Mouse (Mus musculus): ENCODE results near the gene Fut2. TPM values are rescaled to one million over a fixed set of nuclear protein-coding genes. Genes with fewer than 3 reads are reported as not detected.

The Fut2 gene
- 1 to 10 TPM in 1 of 2 experiments, under 1 TPM in 1; 0.28 to 2.0 TPM for total RNA-seq (2021)

DNA sequence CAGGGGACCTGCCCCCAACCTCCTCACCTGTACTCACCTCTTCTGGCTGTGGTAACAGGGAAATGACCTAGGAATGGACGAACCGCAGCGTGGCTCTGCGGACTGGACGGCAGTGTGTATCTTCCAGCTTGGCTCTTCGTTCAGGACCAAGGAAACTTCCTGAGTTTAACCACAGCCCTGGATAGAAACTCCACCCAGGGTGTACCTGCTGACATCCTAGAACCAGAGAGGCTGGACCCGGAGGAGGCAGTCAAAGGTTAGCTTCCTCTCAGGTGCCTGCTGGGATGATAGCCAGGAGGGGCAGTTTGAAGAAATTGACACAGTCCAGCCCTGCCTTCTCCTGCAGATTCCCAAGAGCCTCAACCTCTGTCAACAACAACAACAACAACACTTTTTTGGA is at the start of gene Fut2:
TSS of gene Fut2 (minus strand) at position 234 of the 400 bp plus-strand sequence.
- intact Hi-C loops (cut with DNase I): no loop called here

DNA sequence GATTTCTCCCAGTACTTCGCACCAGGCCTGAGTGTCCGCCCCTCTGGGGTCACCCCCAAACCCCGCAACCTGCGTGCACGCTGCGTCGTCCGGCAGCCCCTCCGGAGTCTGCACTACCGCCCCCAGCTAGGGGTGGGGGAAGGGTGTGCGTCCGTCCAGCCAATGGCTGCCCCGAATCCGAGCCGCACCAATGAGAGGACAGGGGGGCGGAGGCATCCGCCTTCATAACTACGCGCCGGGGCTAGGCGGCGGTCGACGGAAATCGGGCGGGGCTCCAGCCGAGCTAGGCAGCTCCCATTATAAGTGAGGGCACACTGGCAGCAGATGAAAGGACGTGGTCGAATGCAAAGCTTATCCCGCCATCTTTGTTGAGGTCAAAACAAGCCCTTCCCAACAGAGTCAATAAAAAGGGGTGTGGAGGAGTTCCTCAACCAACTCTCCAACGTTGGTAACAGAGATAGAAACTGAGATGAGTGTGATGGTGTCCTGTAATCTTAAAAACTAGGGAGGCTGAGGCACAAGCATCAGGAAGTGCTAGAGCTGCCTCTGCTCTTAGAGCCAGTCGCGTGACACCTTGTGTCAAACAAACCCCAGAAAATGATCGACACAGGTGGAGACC is 49.0 kb upstream of the Fut2 start, which contains the start of gene Rpl18:
TSS of gene Rpl18 (plus strand) at position 368 of the 619 bp plus-strand sequence.
- intact Hi-C loops (cut with DNase I): loop anchor here (5.0 kb wide), 1 partner anchor 207 kb away; the partner anchor contains the start of genes Ccdc114 and Emp3
- DNase-seq: peak; percentile 94 to 95

More for the DNA sequence above, at the start of gene Fut2:
- DNase-seq: no peak

DNA sequence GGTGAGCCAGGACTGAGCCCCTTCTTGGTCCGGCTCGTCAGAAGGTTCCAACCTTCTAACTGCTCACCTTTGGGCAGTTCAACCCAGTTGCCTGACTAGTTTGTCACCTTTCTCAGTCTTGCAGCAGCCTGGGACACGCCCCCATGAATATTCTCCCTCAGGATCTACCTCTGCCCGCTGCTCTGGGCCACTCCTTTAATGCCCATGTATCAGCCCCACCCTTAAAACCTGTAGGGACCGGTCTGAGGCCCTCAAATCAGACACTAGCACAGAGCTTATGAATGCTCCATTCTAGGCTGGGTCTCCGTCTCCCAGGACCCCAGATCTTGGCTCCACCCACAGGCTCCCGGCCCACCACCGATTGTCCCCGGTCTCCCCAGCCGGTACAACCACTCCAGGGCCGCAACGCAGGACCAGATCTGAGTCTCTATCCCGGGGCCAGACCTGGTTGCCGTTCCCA is 48.5 kb upstream of the Fut2 start:
- DNase-seq: no peak
- intact Hi-C loops (cut with DNase I): loop anchor here (5.0 kb wide), 1 partner anchor 208 kb away; the partner anchor contains the start of genes Ccdc114 and Emp3

DNA sequence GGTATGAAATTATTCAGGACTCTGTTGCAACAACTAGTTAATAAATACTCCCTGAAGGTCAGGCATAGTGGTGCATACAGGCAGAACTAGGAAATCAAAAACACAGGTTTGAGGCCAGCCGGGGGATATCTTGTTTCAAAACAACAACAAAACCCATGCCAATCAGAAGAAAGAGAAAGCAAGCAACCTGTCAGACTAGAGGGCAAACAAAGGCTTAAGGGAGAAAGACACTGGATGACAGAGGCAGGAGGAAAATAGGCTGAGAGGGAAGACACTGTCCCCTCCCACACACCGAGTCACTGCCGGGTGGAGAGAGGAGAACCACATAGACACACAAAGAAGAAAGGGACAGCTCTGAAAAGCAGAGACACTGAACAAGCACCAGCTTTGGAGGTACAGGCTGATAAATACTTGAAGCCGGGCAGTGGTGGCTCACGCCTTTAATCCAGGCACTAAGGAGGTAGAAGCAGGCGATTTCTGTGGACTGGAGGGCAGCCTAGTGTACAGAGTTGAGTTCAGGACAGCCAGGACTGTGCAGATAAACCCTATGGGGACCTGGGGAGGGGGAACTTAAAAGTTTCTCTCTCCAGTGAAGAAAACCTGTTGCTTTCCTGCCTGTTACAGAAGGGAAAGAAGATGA is 47.8 kb upstream of the Fut2 start:
- DNase-seq: no peak
- intact Hi-C loops (cut with DNase I): no loop called here

DNA sequence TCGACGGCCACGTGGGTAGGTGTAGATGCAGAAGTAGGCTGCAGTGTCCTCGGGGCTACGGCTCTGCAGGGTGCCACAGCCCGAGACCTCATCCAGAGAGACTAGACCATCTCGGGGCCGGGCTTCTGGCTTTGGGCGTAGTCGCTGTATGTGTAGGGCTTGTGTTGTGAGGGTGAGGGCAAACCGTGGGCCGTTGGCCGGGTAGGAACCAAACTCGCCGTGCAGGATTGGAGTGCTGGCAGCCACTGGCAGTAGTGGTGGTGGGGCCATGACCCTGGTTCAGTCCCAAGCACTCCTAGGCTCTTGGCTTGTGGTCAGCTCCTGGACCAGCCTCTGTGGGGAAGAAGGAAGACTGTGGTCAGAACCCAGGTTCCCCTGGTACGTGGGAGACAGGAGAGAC is 47.2 kb upstream of the Fut2 start:
- no peak for DNase-seq

DNA sequence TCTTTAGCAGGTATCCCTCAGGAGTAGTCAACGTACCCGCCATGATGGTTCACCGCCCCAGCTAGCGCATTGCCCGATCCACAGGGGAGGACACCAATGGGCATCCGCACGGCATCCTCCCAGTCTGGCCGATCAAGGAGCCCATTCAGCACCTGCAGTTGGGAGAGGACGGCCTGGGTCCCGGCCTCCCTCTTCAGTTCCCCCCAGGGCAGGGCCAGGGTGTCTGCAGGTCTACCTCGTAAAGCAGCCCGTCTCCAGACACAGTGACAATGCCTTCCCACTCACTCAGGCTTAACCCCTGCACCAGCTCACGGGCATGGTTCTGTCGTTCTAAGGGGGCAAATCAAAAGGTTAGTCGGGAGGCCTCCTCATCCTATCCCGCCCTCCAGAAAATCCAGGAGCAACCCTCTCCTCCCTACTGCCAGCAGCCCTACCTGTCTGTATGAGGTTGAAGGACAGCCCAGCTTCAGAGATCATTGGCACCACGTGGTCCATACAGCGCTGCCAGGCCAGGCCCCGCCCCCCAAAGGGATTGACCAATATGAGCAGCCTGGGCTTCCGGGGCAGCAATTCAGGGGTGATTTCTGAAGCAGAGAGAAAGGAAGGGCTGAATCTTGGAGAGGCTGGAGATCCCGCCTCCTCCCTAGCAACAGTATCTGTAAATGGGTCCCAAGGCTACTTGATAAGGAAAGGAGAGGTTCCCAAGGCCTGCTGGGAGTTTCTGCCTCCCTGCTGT is 46.0 kb upstream of the Fut2 start:
- DNase-seq: peak; percentile 40 to 52

More for the DNA sequence above, 47.2 kb upstream of the Fut2 start:
- intact Hi-C loops (cut with DNase I): no loop called here

DNA sequence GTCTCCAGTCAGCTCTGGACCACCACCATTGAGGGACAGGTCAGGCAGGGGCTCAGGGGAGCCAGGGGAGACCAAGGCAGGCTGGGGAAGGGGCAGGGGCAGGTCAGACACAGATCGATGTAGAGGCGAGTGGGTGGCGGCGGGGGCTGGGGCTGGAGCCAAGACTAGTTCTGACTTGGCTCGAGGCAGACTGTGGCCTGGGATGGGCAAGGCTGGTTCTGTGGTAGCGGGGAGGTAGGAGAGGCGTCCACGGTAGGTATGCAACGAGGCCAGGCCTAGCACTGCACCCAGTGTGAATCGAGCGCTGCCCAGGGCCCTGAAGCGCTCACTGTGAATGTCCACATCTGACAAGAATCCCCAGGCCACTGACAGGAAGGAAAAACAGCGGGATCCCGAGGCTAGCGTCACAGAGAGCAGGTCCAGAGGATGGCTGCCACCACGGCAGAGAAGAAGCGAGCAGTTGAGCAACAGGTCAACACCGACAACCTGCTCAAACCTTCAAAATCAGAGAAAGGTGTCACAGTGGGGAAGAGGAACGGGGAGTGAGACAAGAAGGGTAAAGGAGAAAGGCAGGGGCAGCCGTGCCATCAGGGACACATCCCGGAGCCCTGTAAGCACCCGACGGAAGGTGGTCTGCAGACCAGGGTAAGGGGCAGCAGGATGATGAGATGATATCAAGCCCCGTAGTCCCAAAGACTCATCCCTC is 45.3 kb upstream of the Fut2 start:
- no peak for DNase-seq
- intact Hi-C loops (cut with DNase I): no loop called here

More for the DNA sequence above, 46.0 kb upstream of the Fut2 start:
- intact Hi-C loops (cut with DNase I): no loop called here

DNA sequence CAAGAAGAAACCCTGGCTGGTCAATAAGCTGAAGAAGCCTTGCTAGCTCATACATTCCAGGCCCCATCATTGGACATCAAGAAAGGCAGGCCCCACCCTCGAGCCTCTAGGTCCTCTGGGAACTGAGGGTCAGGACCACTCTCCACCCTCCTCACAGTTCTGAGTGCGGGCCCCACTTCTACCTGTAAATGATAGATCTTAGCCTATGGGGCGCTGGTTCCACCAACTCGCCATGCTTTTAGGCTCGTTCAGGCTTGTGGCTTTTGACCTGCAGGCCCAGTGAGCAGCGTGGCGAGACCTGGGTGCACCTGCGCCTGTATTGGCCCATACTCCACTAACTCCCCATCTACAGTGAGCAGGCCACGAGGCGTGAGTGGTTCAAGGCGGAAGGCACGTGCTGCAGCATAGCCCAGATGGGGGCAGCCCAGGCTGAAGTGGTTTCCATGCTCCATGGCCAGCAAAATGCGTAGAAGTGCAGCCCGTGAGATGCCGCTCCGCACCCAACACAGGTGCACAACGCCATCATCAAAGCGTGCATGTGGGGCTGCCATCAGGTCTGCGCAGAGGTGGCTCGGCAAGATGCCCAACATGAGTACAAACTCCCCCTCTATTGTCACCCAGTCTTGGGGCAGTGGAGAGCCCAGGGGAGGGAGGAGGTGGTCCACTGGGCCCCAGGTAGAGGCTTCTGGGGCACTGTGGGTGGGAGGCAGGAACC is 44.4 kb upstream of the Fut2 start:
- intact Hi-C loops (cut with DNase I): no loop called here
- peak; percentile 28 to 37 for DNase-seq

DNA sequence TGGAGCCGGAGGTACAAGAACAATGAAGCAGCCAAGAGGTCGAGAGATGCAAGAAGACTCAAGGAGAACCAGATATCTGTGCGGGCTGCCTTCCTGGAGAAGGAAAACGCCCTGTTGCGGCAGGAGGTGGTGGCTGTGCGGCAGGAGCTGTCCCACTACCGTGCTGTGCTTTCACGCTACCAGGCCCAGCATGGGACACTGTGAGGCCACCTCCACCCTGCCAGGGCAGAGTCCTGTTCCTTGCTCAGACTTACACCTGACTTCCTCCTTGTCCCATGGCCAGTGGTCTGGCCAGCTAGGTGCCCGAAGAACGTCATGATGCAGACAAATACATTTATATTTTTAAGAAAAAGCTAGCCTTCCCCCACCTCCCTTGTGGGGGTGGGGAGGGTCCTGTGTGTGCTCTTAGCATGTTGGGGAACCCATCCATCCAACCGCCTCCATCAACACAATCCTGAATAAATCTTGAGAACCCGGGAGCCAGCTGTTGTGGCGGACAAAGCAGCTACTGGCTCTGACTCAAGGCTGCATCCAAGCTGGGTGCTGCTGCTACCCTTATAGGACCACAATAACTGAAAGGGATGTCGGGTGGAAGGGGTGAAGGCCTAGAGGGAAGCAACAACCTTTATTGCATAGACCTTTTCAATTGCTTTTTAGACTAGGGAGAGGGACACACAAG is 43.6 kb upstream of the Fut2 start:
- intact Hi-C loops (cut with DNase I): loop anchor here (5.0 kb wide), 1 partner anchor 997 kb away; no protein-coding TSS in a partner anchor
- no peak for DNase-seq

DNA sequence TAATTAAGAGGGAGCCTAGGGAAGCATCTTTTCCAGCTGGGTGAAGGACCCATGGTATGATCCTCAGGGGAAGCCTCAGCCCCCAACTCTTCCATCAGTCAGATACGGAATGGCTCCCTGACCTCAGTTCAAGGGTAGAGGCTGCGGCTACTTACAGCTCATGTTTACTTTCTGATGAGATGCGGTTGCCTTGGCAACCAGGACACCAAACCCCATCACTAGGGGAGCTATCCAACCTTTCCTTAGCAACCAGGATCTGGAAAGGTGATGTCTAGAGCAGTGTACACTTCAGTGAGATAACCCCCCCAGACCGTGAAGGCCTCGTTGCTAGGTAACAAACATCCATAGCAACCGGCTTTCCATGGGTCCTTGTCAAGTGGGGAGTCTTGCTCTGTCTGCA is 42.8 kb upstream of the Fut2 start:
- DNase-seq: no peak
- intact Hi-C loops (cut with DNase I): loop anchor here (5.0 kb wide), 1 partner anchor 998 kb away; no protein-coding TSS in a partner anchor

DNA sequence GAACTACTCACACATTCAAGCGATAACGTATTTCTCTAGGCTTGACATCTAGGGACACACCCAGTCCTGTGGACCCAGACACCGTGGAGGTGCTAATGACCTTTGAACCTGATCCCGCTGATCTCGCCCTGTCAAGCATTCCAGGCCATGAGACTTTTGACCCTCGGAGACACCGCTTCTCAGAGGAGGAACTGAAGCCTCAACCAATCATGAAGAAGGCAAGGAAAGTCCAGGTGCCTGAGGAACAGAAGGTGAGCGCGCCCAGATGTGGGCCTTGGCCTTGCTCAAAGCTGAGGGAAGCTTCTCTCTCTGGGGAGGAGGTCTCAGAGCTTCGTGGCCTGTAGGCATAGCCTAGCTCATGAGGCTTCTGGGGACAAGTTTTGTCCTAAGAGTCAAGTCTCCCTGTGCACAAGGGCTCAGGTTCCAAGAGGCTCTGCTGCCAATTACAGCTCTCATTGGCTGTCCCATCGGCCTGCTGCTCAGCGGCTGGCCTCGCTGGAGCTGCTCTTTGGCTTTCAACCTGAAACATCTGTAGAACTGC is 42.1 kb upstream of the Fut2 start:
- intact Hi-C loops (cut with DNase I): loop anchor here (5.0 kb wide), 1 partner anchor 999 kb away; no protein-coding TSS in a partner anchor

DNA sequence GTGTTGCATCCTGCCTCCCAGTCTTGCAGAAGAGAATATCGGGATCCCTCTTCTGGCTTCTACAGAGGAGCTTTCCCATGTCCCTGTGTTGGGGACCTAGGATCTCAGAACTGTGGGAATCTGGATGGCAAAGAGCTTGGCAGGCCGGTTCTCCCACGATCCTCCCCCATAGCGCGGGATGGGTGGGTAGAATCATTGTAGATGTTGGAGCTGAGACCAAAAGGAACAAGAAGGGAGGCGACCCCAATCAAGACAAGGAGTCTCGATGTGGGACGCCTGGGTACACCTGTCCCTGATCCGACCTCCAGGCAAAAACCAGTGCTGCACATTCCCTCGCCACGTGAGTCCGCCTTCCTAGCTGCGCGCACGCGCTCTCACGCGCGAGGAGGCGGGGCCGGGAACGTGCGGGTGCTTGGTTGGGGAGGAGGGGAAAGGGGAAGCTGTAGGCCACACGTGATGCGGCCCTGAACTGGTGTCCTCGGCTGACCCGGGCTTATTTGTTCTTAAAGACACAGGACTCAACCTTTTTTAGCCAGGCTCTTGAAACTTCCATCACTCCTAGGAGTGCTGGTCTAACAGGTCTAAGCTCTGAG is 41.3 kb upstream of the Fut2 start:
- DNase-seq: peak; percentile 98 to 99
- intact Hi-C loops (cut with DNase I): loop anchor here (5.0 kb wide), 1 partner anchor 1000 kb away; no protein-coding TSS in a partner anchor

More for the DNA sequence above, 42.1 kb upstream of the Fut2 start:
- DNase-seq: peak; percentile 35 to 59

DNA sequence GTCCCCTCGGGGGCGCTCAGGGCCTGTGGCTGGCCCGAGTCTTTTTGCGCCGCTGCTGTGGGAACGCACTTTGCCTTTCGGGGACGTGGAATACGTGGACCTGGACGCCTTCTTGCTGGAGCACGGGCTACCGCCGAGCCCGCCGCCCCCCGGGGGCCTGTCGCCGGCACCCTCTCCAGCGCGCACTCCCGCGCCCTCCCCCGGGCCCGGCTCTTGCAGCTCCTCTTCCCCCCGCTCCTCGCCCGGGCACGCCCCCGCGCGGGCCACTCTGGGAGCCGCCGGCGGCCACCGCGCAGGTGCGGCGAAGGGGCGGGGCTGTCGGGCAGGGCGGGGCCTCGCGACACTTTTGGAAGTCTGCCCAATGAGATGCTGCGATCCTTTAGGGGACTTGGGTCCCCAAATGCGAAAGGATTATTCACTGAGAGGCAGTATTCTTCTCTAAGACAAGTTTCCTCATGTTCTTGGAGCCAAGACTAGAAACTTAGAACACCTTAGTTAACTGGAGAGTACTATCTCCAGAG is 40.6 kb upstream of the Fut2 start:
- DNase-seq: peak; percentile 89 to 93
- intact Hi-C loops (cut with DNase I): loop anchor here (5.0 kb wide), 1 partner anchor 1001 kb away; no protein-coding TSS in a partner anchor

DNA sequence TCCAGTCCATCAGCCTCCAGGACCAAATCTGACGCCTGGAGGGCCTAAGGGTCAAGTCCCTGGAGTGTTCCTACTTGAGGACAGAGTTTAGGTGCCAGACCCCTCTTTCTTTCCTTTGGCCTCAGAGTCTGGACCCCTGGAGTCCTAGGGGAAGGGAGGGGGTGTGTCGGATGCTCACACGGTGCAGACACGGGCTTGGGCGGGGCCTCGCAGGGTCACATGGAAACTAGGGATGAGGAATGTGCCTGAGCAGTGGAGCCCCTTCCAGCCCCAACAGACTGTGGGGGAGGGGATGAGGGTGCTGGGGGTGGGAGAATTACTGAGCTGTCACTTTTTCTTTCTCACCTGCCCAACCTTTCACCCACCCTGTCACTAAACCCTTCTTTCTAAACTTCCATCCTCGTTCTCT is 39.7 kb upstream of the Fut2 start:
- intact Hi-C loops (cut with DNase I): loop anchor here (5.0 kb wide), 1 partner anchor 1001 kb away; no protein-coding TSS in a partner anchor
- peak; percentile 88 to 92 for DNase-seq

DNA sequence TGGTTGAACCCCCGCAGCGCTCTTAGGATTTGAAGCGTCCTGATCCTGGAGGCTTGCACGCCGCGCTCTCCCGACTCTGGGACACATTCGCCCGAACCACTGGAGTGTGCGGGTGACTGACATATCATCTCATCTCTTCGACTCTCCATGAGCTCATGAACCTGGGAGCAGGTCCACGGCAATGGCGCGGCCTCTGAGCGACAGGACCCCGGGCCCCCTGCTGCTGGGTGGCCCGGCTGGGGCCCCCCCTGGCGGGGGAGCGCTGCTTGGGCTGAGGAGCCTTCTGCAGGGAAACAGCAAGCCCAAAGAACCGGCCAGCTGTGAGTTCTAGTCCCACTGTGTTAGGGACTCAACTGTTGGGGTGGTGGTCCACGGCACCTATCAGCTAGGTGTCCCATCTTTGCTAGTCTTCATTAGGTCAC is 39.3 kb upstream of the Fut2 start:
- intact Hi-C loops (cut with DNase I): loop anchor here (5.0 kb wide), 1 partner anchor 1002 kb away; no protein-coding TSS in a partner anchor
- DNase-seq: no peak

DNA sequence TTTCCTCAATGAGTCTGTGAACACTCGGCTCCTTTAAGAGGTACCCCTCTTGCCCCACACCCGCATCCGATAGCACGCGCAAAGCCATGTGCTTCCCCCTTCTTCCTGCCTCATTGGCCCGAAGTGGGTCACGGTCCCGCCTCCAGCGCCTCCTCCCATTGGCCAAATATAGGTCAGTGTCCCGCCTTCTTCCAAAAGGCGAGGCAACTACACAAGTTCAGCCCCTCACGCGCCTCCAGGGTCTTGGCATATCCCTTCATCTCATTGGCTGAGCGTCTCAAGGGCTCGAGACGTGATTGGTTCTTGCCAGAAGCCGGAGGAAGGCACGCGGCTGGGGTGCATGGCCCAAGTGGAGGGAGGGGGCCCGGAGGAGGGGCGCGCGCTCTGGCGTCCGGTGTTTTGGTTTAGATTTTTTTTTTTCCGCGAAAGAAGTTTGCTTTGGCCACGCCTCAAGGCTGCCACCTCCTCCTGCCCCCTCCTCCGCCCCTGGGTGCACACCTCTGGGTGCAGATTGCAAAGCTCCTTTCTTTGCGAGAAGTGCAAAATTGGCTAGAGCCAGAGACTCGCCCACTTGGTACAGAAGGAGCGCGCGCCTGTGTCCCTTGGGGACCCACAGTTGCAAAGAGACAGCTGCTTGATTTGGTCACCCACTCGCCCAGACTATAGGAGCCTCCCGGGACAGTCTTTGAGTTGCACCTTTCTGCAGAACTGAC is 38.7 kb upstream of the Fut2 start, which contains the start of gene Dbp:
TSS of gene Dbp (plus strand) at position 359 of the 713 bp plus-strand sequence.
- intact Hi-C loops (cut with DNase I): loop anchor here (5.0 kb wide), 1 partner anchor 1002 kb away; no protein-coding TSS in a partner anchor
- peak; percentile 96 to 98 for DNase-seq

DNA sequence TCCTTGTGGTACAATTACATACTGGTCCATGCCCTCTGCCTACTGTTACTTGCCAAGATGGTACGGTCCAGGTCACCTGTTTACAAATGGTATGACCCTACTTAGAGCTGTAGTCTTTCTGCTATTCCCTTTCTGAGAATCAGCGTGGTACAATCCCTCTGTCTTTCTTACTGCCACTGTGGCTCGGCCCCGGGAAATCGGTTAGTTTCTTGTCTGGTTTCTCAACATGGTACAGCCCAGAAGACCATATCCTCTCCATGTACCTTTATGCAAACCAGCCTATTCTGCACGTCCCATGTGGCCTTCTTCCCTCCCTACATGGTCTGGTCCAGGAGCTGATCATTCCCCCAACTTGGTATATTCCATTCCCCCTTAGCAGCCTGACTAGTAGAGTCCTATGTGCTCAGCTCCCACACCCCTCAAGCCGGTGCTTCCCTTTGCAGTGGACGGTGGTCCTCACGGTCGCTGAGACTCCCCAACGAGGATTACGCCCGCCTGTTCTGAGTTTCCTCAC is 37.9 kb upstream of the Fut2 start:
- intact Hi-C loops (cut with DNase I): no loop called here
- peak; percentile 61 to 75 for DNase-seq
